Mouse (Mus musculus): Measurements from ENCODE around the gene Nfkb2. TPM values are rescaled to one million over a fixed set of nuclear protein-coding genes. Genes with fewer than 3 reads are reported as not detected.

The Nfkb2 gene
- polyA plus RNA-seq, 1 experiment from 2014 or later, result 5.6 TPM

GRCm38 (mm10) chr19:46311341-46311740 is 7.2 kb downstream of the Nfkb2 start:
- H3K9me3 ChIP-seq, result no peaks in the 10 kb centered on the region
- DNase-seq (ENCODE audit: low spot score), result peak; percentile 6
- peaks cover 27% of the 10 kb centered on the region for H3K4me1 ChIP-seq
- WGBS, result 83% methylated on average over 9 of the region's 9 CpGs
- H3K27ac ChIP-seq (replicated peaks), result no peak overlapping the region
- peaks cover 27% of the 10 kb centered on the region for H3K36me3 ChIP-seq (replicated peaks)
- peaks cover 98% of the 10 kb centered on the region for H3K27me3 ChIP-seq (replicated peaks; ENCODE audit: low read depth, poor library complexity, severe bottlenecking)
- no peak overlapping the region for H3K4me3 ChIP-seq

- H3K4me3 ChIP-seq, result no peak overlapping the region
- no peak overlapping the region for H3K27ac ChIP-seq (replicated peaks)
- peaks cover 27% of the 10 kb centered on the region for H3K36me3 ChIP-seq (replicated peaks)
- no peak for DNase-seq (ENCODE audit: low spot score)
- 92% methylated on average over 21 of the region's 21 CpGs for WGBS
- H3K9me3 ChIP-seq, result no peaks in the 10 kb centered on the region
- H3K27me3 ChIP-seq (replicated peaks; ENCODE audit: low read depth, poor library complexity, severe bottlenecking), result peaks cover 98% of the 10 kb centered on the region
- H3K4me1 ChIP-seq, result peaks cover 33% of the 10 kb centered on the region
Observed at GRCm38 (mm10) chr19:46312566-46312965, 8.4 kb downstream of the Nfkb2 start.

GRCm38 (mm10) chr19:46313116-46313515 is 9.0 kb downstream of the Nfkb2 start:
- H3K4me1 ChIP-seq, result peaks cover 39% of the 10 kb centered on the region
- H3K4me3 ChIP-seq, result no peak overlapping the region
- H3K27ac ChIP-seq (replicated peaks), result no peak overlapping the region
- H3K9me3 ChIP-seq, result no peaks in the 10 kb centered on the region
- H3K36me3 ChIP-seq (replicated peaks), result peaks cover 27% of the 10 kb centered on the region
- peaks cover 98% of the 10 kb centered on the region for H3K27me3 ChIP-seq (replicated peaks; ENCODE audit: low read depth, poor library complexity, severe bottlenecking)
- 88% methylated on average over 9 of the region's 9 CpGs for WGBS
- no peak for DNase-seq (ENCODE audit: low spot score)

GRCm38 (mm10) chr19:46313591-46313990 is 9.5 kb downstream of the Nfkb2 start:
- 76% methylated on average over 6 of the region's 6 CpGs for WGBS
- Histone ChIP-seq H3K9me3 (no peaks in the 10 kb centered on the region), H3K4me1 (peaks cover 38% of the 10 kb centered on the region), H3K36me3 (replicated peaks) (peaks cover 27% of the 10 kb centered on the region), H3K27me3 (replicated peaks; ENCODE audit: low read depth, poor library complexity, severe bottlenecking) (peaks cover 98% of the 10 kb centered on the region), H3K27ac (replicated peaks) (no peak overlapping the region), H3K4me3 (no peak overlapping the region)
- DNase-seq (ENCODE audit: low spot score), result peak; percentile 7

- peak overlapping the region; percentile 29; the same call in 1 of the 2 replicates for H3K4me3 ChIP-seq
- WGBS, result 12% methylated on average over 18 of the region's 18 CpGs
- peak; percentile 41 for DNase-seq (ENCODE audit: low spot score)
Observed at GRCm38 (mm10) chr19:46314151-46314601, 10.1 kb downstream of the Nfkb2 start.

GRCm38 (mm10) chr19:46314872-46315742 is 11.0 kb downstream of the Nfkb2 start:
- Histone ChIP-seq H3K27me3 (replicated peaks; ENCODE audit: low read depth, poor library complexity, severe bottlenecking) (peaks cover 100% of the 10 kb centered on the region), H3K4me3 (peak overlapping the region; percentile 29; the same call in 1 of the 2 replicates), H3K36me3 (replicated peaks) (peaks cover 20% of the 10 kb centered on the region), H3K4me1 (peaks cover 42% of the 10 kb centered on the region), H3K9me3 (no peaks in the 10 kb centered on the region), H3K27ac (replicated peaks) (peak overlapping the region; percentile 35; the same call in 1 of the 2 replicates)
- peak; percentile 11 for DNase-seq (ENCODE audit: low spot score)
- WGBS, result 42% methylated on average over 14 of the region's 14 CpGs

More at GRCm38 (mm10) chr19:46314151-46314601, 10.1 kb downstream of the Nfkb2 start:
- H3K27ac ChIP-seq (replicated peaks), result no peak overlapping the region
- H3K9me3 ChIP-seq, result no peaks in the 10 kb centered on the region
- H3K4me1 ChIP-seq, result peaks cover 38% of the 10 kb centered on the region
- peaks cover 27% of the 10 kb centered on the region for H3K36me3 ChIP-seq (replicated peaks)
- peaks cover 100% of the 10 kb centered on the region for H3K27me3 ChIP-seq (replicated peaks; ENCODE audit: low read depth, poor library complexity, severe bottlenecking)

GRCm38 (mm10) chr19:46315752-46316610 is 11.9 kb downstream of the Nfkb2 start:
- H3K27me3 ChIP-seq (replicated peaks; ENCODE audit: low read depth, poor library complexity, severe bottlenecking), result peaks cover 100% of the 10 kb centered on the region
- peaks cover 11% of the 10 kb centered on the region for H3K36me3 ChIP-seq (replicated peaks)
- no peaks in the 10 kb centered on the region for H3K9me3 ChIP-seq
- peak overlapping the region; percentile 56; the same call in 1 of the 2 replicates for H3K4me3 ChIP-seq
- DNase-seq (ENCODE audit: low spot score), result peak; percentile 32
- H3K4me1 ChIP-seq, result peaks cover 44% of the 10 kb centered on the region
- H3K27ac ChIP-seq (replicated peaks), result no peak overlapping the region
- WGBS, result 55% methylated on average over 12 of the region's 12 CpGs

- Histone ChIP-seq H3K27ac (replicated peaks) (0 out of 2 replicates have a peak overlapping the region, but pooled peaks have one; percentile 30), H3K27me3 (replicated peaks; ENCODE audit: low read depth, poor library complexity, severe bottlenecking) (peaks cover 100% of the 10 kb centered on the region), H3K4me1 (peaks cover 55% of the 10 kb centered on the region), H3K36me3 (replicated peaks) (peaks cover 1% of the 10 kb centered on the region; the same call in 1 of the 2 replicates), H3K9me3 (no peaks in the 10 kb centered on the region), H3K4me3 (peak overlapping the region; percentile 56)
- peak; percentile 17 for DNase-seq (ENCODE audit: low spot score)
- WGBS, result 28% methylated on average over 15 of the region's 15 CpGs
Observed at GRCm38 (mm10) chr19:46316846-46317545, 12.9 kb downstream of the Nfkb2 start.

- peak overlapping the region; percentile 30; the same call in 1 of the 2 replicates for H3K27ac ChIP-seq (replicated peaks)
- H3K27me3 ChIP-seq (replicated peaks; ENCODE audit: low read depth, poor library complexity, severe bottlenecking), result peaks cover 100% of the 10 kb centered on the region
- no peaks in the 10 kb centered on the region for H3K36me3 ChIP-seq (replicated peaks)
- no peak for DNase-seq (ENCODE audit: low spot score)
- H3K9me3 ChIP-seq, result no peaks in the 10 kb centered on the region
- H3K4me1 ChIP-seq, result peaks cover 60% of the 10 kb centered on the region
- WGBS, result 2% methylated on average over 48 of the region's 48 CpGs
- peak overlapping the region; percentile 56 for H3K4me3 ChIP-seq
Observed at GRCm38 (mm10) chr19:46317546-46317885, 13.4 kb downstream of the Nfkb2 start.

- H3K4me1 ChIP-seq, result peaks cover 60% of the 10 kb centered on the region
- peak overlapping the region; percentile 56 for H3K4me3 ChIP-seq
- H3K36me3 ChIP-seq (replicated peaks), result no peaks in the 10 kb centered on the region
- peaks cover 100% of the 10 kb centered on the region for H3K27me3 ChIP-seq (replicated peaks; ENCODE audit: low read depth, poor library complexity, severe bottlenecking)
- no peaks in the 10 kb centered on the region for H3K9me3 ChIP-seq
- 2% methylated on average over 42 of the region's 42 CpGs for WGBS
- peak; percentile 29 for DNase-seq (ENCODE audit: low spot score)
- 0 out of 2 replicates have a peak overlapping the region, but pooled peaks have one; percentile 30 for H3K27ac ChIP-seq (replicated peaks)
Observed at GRCm38 (mm10) chr19:46318031-46318471, 13.9 kb downstream of the Nfkb2 start.

- peak overlapping the region; percentile 33 for H3K4me3 ChIP-seq
- H3K4me1 ChIP-seq, result peaks cover 60% of the 10 kb centered on the region
- WGBS, result 10% methylated on average over 16 of the region's 16 CpGs
Observed at GRCm38 (mm10) chr19:46318586-46319378, 14.7 kb downstream of the Nfkb2 start.

More at GRCm38 (mm10) chr19:46318586-46319378, 14.7 kb downstream of the Nfkb2 start:
- peaks cover 100% of the 10 kb centered on the region for H3K27me3 ChIP-seq (replicated peaks; ENCODE audit: low read depth, poor library complexity, severe bottlenecking)
- H3K36me3 ChIP-seq (replicated peaks), result no peaks in the 10 kb centered on the region
- no peaks in the 10 kb centered on the region for H3K9me3 ChIP-seq
- no peak overlapping the region for H3K27ac ChIP-seq (replicated peaks)
- peak; percentile 70 for DNase-seq (ENCODE audit: low spot score)

Measured in embryonic facial prominence, embryonic 10.5 days (tissue).